Mouse (Mus musculus) lung, adult 2 months (tissue): ENCODE results near the gene Nxnl1.

Experiments
- CTCF ChIP-seq: fragments of 200-500 bp; IDR thresholded peaks from 2 replicates; pipeline ENCODE4 v1.5.1; 2011; ENCODE audit warnings: mild to moderate bottlenecking, low read length, control low read depth; ENCODE audit not compliant: insufficient read depth
- POLR2A ChIP-seq: fragments of 200-500 bp; IDR thresholded peaks from 2 replicates; pipeline ENCODE4 v1.6.1; 2011; ENCODE audit warnings: low read depth, mild to moderate bottlenecking, control low read depth, low read length, borderline replicate concordance; ENCODE audit errors: extremely low read depth

GRCm38 (mm10) chr8:71596384-71596783 is 30.0 kb upstream of the Nxnl1 start:
- no peak for TF ChIP-seq CTCF
- TF ChIP-seq POLR2A = no peak
